Mouse (Mus musculus) liver, adult 2 months (tissue): ENCODE measurements at regions not wholly inside any gene's neighbourhood (a gene's known extent, or its start where the extent isn't known, plus 50 kb on each side); places are given as distances from the start of the nearest gene placed in this dataset.
A peak's percentile ranks its signal among the peaks of the same experiment; 100 is the strongest.

Experiments used
- DNase-seq: peaks from one replicate; pipeline ENCODE4 v3.0.0-alpha.2; 2011; ENCODE audit warnings: low read depth, low spot score; ENCODE audit errors: extremely low read depth
- H3K27ac ChIP-seq: fragments of 200-500 bp; replicated peaks from 2 replicates; pipeline ENCODE4 v1.5.1; 2012; ENCODE audit warnings: low read depth, mild to moderate bottlenecking, control low read depth, inconsistent platforms, low read length; ENCODE audit not compliant: insufficient read depth
- H3K27me3 ChIP-seq: fragments of 200-500 bp; 2 replicates; pipeline ENCODE4 v1.6.1; 2012; ENCODE audit warnings: mild to moderate bottlenecking, moderate library complexity, low read length, inconsistent platforms; ENCODE audit not compliant: control insufficient read depth, insufficient read depth
- H3K36me3 ChIP-seq: fragments of 200-500 bp; 2 replicates; pipeline ENCODE4 v1.6.1; 2012; ENCODE audit warnings: low read length, inconsistent platforms; ENCODE audit not compliant: control insufficient read depth, insufficient read depth
- H3K4me1 ChIP-seq: fragments of 200-500 bp; 2 replicates; pipeline ENCODE4 v1.6.1; 2011; ENCODE audit warnings: low read length; ENCODE audit not compliant: control insufficient read depth, insufficient read depth
- H3K4me3 ChIP-seq: fragments of 200-500 bp; 2 replicates; pipeline ENCODE4 v1.5.1; 2011; ENCODE audit warnings: low read depth, mild to moderate bottlenecking, control low read depth, low read length, moderate library complexity; ENCODE audit not compliant: insufficient read depth
- H3K79me2 ChIP-seq: fragments of 200-500 bp; 2 replicates; pipeline ENCODE4 v1.6.1; 2012; ENCODE audit warnings: inconsistent platforms, mild to moderate bottlenecking, low read length, moderate library complexity; ENCODE audit not compliant: control insufficient read depth, insufficient read depth
- H3K9ac ChIP-seq: fragments of 200-500 bp; 2 replicates; pipeline ENCODE4 v1.6.1; 2012; ENCODE audit warnings: low read depth, mild to moderate bottlenecking, control low read depth, inconsistent platforms, low read length
- CTCF ChIP-seq: fragments of 200-500 bp; IDR thresholded peaks from 2 replicates; pipeline ENCODE4 v1.5.1; 2011; ENCODE audit warnings: low read depth, low read length, control low read depth
- POLR2A ChIP-seq: fragments of 200-500 bp; IDR thresholded peaks from 2 replicates; pipeline ENCODE4 v1.6.1; 2011; ENCODE audit warnings: low read length, control low read depth; ENCODE audit not compliant: insufficient read depth; ENCODE audit errors: extremely low read depth
- WGBS: fragments of 180-500 bp; shearing (Covaris S2); methylation state at CpG from one replicate; pipeline ENCODE4 v1.1.7; 2018; 5-methylcytosine and 5-hydroxymethylcytosine counted together

GRCm38 (mm10) chr4:71839803-71840773, 82.3 kb upstream of the Gm11232 start:
- 56% methylated on average over 5 of the region's 5 CpGs for WGBS
- Histone ChIP-seq H3K9ac (no peak overlapping the region), H3K4me1 (peaks cover 8% of the 10 kb centered on the region; the same call in 1 of the 2 replicates), H3K27me3 (no peaks in the 10 kb centered on the region), H3K27ac (no peak overlapping the region), H3K36me3 (no peaks in the 10 kb centered on the region), H3K4me3 (no peak overlapping the region), H3K79me2 (no peaks in the 10 kb centered on the region)
- TF ChIP-seq POLR2A (no peak), CTCF (no peak)
- DNase-seq: no peak

GRCm38 (mm10) chr4:71839134-71839802, 81.5 kb upstream of the Gm11232 start:
- Histone ChIP-seq H3K27me3 (no peaks in the 10 kb centered on the region), H3K36me3 (no peaks in the 10 kb centered on the region), H3K9ac (no peak overlapping the region), H3K79me2 (no peaks in the 10 kb centered on the region), H3K4me3 (no peak overlapping the region), H3K4me1 (peaks cover 8% of the 10 kb centered on the region; the same call in 1 of the 2 replicates), H3K27ac (no peak overlapping the region)
- WGBS: 12% methylated on average over 3 of the region's 3 CpGs
- no peak for TF ChIP-seq CTCF
- TF ChIP-seq POLR2A: no peak
- DNase-seq: peak; percentile 99

DNA sequence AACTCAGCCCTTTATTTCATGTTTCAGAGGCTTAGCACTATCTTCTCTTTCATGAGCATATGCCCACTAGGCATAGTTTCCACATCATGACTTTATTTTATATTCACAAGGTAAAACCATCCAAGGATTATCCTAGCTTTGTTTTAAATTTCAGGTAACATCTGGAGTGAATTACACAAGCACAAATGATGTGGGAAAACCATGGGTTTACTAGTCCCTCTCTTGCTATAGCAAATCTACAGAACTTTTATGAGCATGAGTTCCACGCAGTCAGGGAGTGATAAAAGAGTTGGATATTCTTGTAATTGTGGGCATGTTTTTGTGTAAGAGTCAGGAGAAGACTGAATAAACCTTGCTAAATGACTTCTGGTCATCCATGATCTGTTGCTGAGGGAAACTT, 78.0 kb upstream of the Gm11232 start:
- Histone ChIP-seq H3K79me2 (no peaks in the 10 kb centered on the region), H3K4me3 (no peak overlapping the region), H3K9ac (no peak overlapping the region), H3K4me1 (peaks cover 5% of the 10 kb centered on the region; the same call in 1 of the 2 replicates), H3K36me3 (no peaks in the 10 kb centered on the region), H3K27ac (no peak overlapping the region), H3K27me3 (no peaks in the 10 kb centered on the region)
- no peak for TF ChIP-seq POLR2A
- TF ChIP-seq CTCF: no peak
- no peak for DNase-seq
- WGBS: 92% methylated on average over 1 of the region's 1 CpGs

- TF ChIP-seq POLR2A: no peak
- no peak for TF ChIP-seq CTCF
- 47% methylated on average over 4 of the region's 4 CpGs for WGBS
- no peaks in the 10 kb centered on the region; the same call in 1 of the 2 replicates for H3K4me1 ChIP-seq
Observed at GRCm38 (mm10) chr4:71811444-71811843, 53.7 kb upstream of the Gm11232 start.

DNA sequence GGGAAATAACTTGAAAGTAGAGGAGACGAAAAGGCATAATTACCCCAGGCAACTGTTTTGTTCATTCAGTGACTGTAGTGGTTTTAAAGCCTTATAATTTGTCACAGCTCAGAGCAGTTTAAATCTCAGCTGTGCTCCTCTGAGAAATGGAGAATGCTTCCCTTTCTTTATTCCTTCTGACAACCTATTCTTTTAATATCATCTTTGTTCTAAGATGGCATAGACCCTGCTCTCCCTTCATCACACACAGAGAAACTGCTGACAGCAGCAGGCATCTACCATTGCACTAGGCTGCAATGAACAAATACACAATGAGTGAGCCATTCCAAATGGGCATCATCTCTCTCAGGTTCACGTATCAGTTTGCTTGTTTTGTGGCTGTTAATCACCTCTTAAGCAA, 50.5 kb upstream of the Gm11232 start:
- H3K4me1 ChIP-seq: no peaks in the 10 kb centered on the region; the same call in 1 of the 2 replicates
- H3K27ac ChIP-seq: no peak overlapping the region
- no peaks in the 10 kb centered on the region; the same call in 1 of the 2 replicates for H3K27me3 ChIP-seq
- peak; percentile 51 for DNase-seq
- no peak overlapping the region for H3K4me3 ChIP-seq
- TF ChIP-seq CTCF (no peak), POLR2A (no peak)
- 48% methylated on average over 2 of the region's 2 CpGs for WGBS
- no peaks in the 10 kb centered on the region for H3K36me3 ChIP-seq
- no peaks in the 10 kb centered on the region for H3K79me2 ChIP-seq
- H3K9ac ChIP-seq: no peak overlapping the region

More at GRCm38 (mm10) chr4:71811444-71811843, 53.7 kb upstream of the Gm11232 start:
- DNase-seq: peak; percentile 12
- H3K27ac ChIP-seq: no peak overlapping the region
- H3K4me3 ChIP-seq: no peak overlapping the region
- no peaks in the 10 kb centered on the region for H3K36me3 ChIP-seq
- H3K27me3 ChIP-seq: no peaks in the 10 kb centered on the region; the same call in 1 of the 2 replicates
- H3K79me2 ChIP-seq: no peaks in the 10 kb centered on the region
- no peak overlapping the region for H3K9ac ChIP-seq
